Mouse (Mus musculus) hindbrain, embryonic 16.5 days (tissue): ENCODE measurements at regions not wholly inside any gene's neighbourhood (a gene's known extent, or its start where the extent isn't known, plus 50 kb on each side); places are given as distances from the start of the nearest gene placed in this dataset.

Experiments
- ATAC-seq: fragments of 200-750 bp; cut with Nextera tagmentation; 2 replicates; pipeline ENCODE4 v1.8.0; 2017; ENCODE audit warnings: moderate TSS enrichment, moderate library complexity
- H3K27ac ChIP-seq: fragments of 300-500 bp; sonication (generic); 2 replicates; pipeline ENCODE4 v1.5.1; 2014; ENCODE audit warnings: low read depth, mild to moderate bottlenecking, control low read depth, low read length, moderate library complexity
- H3K27me3 ChIP-seq: fragments of 300-500 bp; sonication (generic); replicated peaks from 2 replicates; pipeline ENCODE4 v1.6.1; 2014; ENCODE audit warnings: low read length; ENCODE audit not compliant: control insufficient read depth, insufficient read depth
- H3K36me3 ChIP-seq: fragments of 300-500 bp; sonication (generic); 2 replicates; pipeline ENCODE4 v1.6.1; 2014; ENCODE audit warnings: mild to moderate bottlenecking, low read length, moderate library complexity, mixed read lengths; ENCODE audit not compliant: control insufficient read depth, insufficient read depth
- H3K4me1 ChIP-seq: fragments of 300-500 bp; sonication (generic); 2 replicates; pipeline ENCODE4 v1.6.1; 2014; ENCODE audit warnings: low read depth, low read length; ENCODE audit not compliant: control insufficient read depth, insufficient read depth
- H3K4me2 ChIP-seq: fragments of 300-500 bp; sonication (generic); 2 replicates; pipeline ENCODE4 v1.6.1; 2014; ENCODE audit warnings: mild to moderate bottlenecking, low read length, control low read depth, moderate library complexity
- H3K4me3 ChIP-seq: fragments of 300-500 bp; sonication (generic); 2 replicates; pipeline ENCODE4 v1.5.1; 2014; ENCODE audit warnings: mild to moderate bottlenecking, low read length, control low read depth, moderate library complexity
- H3K9ac ChIP-seq: fragments of 300-500 bp; sonication (generic); 2 replicates; pipeline ENCODE4 v1.6.1; 2014; ENCODE audit warnings: low read depth, mild to moderate bottlenecking, control low read depth, low read length, moderate library complexity
- H3K9me3 ChIP-seq: fragments of 300-500 bp; sonication (generic); 2 replicates; pipeline ENCODE4 v1.6.1; 2014; ENCODE audit warnings: mild to moderate bottlenecking, low read length, moderate library complexity; ENCODE audit not compliant: control insufficient read depth
- WGBS: fragments of 180-500 bp; shearing (Covaris S2); extraction: QIAGEN DNeasy Blood & Tissue Kit; methylation state at CpG from one replicate; pipeline ENCODE4 v1.1.7; 2014; 5-methylcytosine and 5-hydroxymethylcytosine counted together

GRCm38 (mm10) chr7:124647131-124647530 lies 664.5 kb downstream of the Hs3st4 start:
- Histone ChIP-seq H3K27me3 (no peaks in the 10 kb centered on the region), H3K9ac (no peak overlapping the region), H3K27ac (no peak overlapping the region), H3K36me3 (no peaks in the 10 kb centered on the region), H3K4me3 (no peak overlapping the region), H3K9me3 (no peaks in the 10 kb centered on the region), H3K4me1 (peaks cover 6% of the 10 kb centered on the region), H3K4me2 (no peak overlapping the region)
- 90% methylated on average over 6 of the region's 6 CpGs for WGBS
- no peak for ATAC-seq

- WGBS, result 29% methylated on average over 12 of the region's 12 CpGs
- H3K4me3 ChIP-seq, result no peak overlapping the region
- no peaks in the 10 kb centered on the region for H3K36me3 ChIP-seq
- H3K4me1 ChIP-seq, result no peaks in the 10 kb centered on the region
- H3K27me3 ChIP-seq, result no peaks in the 10 kb centered on the region
- H3K27ac ChIP-seq, result no peak overlapping the region
- H3K4me2 ChIP-seq, result no peak overlapping the region
- no peak for ATAC-seq
- no peak overlapping the region for H3K9ac ChIP-seq
- H3K9me3 ChIP-seq, result no peaks in the 10 kb centered on the region
These were observed 684.7 kb downstream of the Hs3st4 start for GRCm38 (mm10) chr7:124667180-124667968.

GRCm38 (mm10) chr7:124668058-124668457 lies 685.4 kb downstream of the Hs3st4 start:
- Histone ChIP-seq H3K27me3 (no peaks in the 10 kb centered on the region), H3K27ac (no peak overlapping the region), H3K9ac (no peak overlapping the region), H3K4me1 (no peaks in the 10 kb centered on the region), H3K4me2 (no peak overlapping the region), H3K4me3 (no peak overlapping the region), H3K36me3 (no peaks in the 10 kb centered on the region), H3K9me3 (no peaks in the 10 kb centered on the region)
- 44% methylated on average over 4 of the region's 4 CpGs for WGBS
- no peak for ATAC-seq

- Histone ChIP-seq H3K4me1 (no peaks in the 10 kb centered on the region), H3K27ac (no peak overlapping the region), H3K9me3 (no peaks in the 10 kb centered on the region), H3K4me2 (no peak overlapping the region), H3K9ac (no peak overlapping the region), H3K36me3 (no peaks in the 10 kb centered on the region), H3K27me3 (no peaks in the 10 kb centered on the region), H3K4me3 (no peak overlapping the region)
- WGBS, result 70% methylated on average over 4 of the region's 4 CpGs
- no peak for ATAC-seq
These were observed 687.8 kb downstream of the Hs3st4 start for GRCm38 (mm10) chr7:124670477-124670876.

- no peak for ATAC-seq
These were observed 688.4 kb downstream of the Hs3st4 start for GRCm38 (mm10) chr7:124671117-124671516.

GRCm38 (mm10) chr7:124676854-124677515 lies 694.3 kb downstream of the Hs3st4 start:
- H3K36me3 ChIP-seq, result no peaks in the 10 kb centered on the region
- no peaks in the 10 kb centered on the region for H3K9me3 ChIP-seq
- WGBS, result 63% methylated on average over 3 of the region's 3 CpGs
- H3K27me3 ChIP-seq, result no peaks in the 10 kb centered on the region
- ATAC-seq, result no peak
- H3K4me2 ChIP-seq, result no peak overlapping the region
- no peak overlapping the region for H3K4me3 ChIP-seq
- no peak overlapping the region for H3K27ac ChIP-seq
- no peak overlapping the region for H3K9ac ChIP-seq
- H3K4me1 ChIP-seq, result no peaks in the 10 kb centered on the region

More at GRCm38 (mm10) chr7:124671117-124671516, 688.4 kb downstream of the Hs3st4 start:
- Histone ChIP-seq H3K4me1 (no peaks in the 10 kb centered on the region), H3K4me3 (no peak overlapping the region), H3K9ac (no peak overlapping the region), H3K36me3 (no peaks in the 10 kb centered on the region), H3K9me3 (no peaks in the 10 kb centered on the region), H3K27ac (no peak overlapping the region), H3K4me2 (no peak overlapping the region), H3K27me3 (no peaks in the 10 kb centered on the region)

GRCm38 (mm10) chr7:124680561-124680960 lies 697.9 kb downstream of the Hs3st4 start:
- no peak overlapping the region for H3K27ac ChIP-seq
- H3K27me3 ChIP-seq, result no peaks in the 10 kb centered on the region
- no peaks in the 10 kb centered on the region for H3K36me3 ChIP-seq
- H3K4me1 ChIP-seq, result no peaks in the 10 kb centered on the region
- no peak overlapping the region for H3K4me2 ChIP-seq
- no peak for ATAC-seq
- H3K9ac ChIP-seq, result no peak overlapping the region
- no peaks in the 10 kb centered on the region for H3K9me3 ChIP-seq
- H3K4me3 ChIP-seq, result no peak overlapping the region

- H3K9ac ChIP-seq, result no peak overlapping the region
- H3K27me3 ChIP-seq, result no peaks in the 10 kb centered on the region
- WGBS, result 87% methylated on average over 10 of the region's 10 CpGs
These were observed 698.5 kb downstream of the Hs3st4 start for GRCm38 (mm10) chr7:124681212-124681611.

GRCm38 (mm10) chr7:124681820-124682219 lies 699.2 kb downstream of the Hs3st4 start:
- 90% methylated on average over 2 of the region's 2 CpGs for WGBS
- Histone ChIP-seq H3K9me3 (no peaks in the 10 kb centered on the region), H3K4me1 (no peaks in the 10 kb centered on the region), H3K27ac (no peak overlapping the region), H3K4me3 (no peak overlapping the region), H3K9ac (no peak overlapping the region), H3K4me2 (no peak overlapping the region), H3K36me3 (no peaks in the 10 kb centered on the region), H3K27me3 (no peaks in the 10 kb centered on the region)
- no peak for ATAC-seq

More at GRCm38 (mm10) chr7:124681212-124681611, 698.5 kb downstream of the Hs3st4 start:
- H3K36me3 ChIP-seq, result no peaks in the 10 kb centered on the region
- no peak overlapping the region for H3K27ac ChIP-seq
- no peaks in the 10 kb centered on the region for H3K9me3 ChIP-seq
- H3K4me3 ChIP-seq, result no peak overlapping the region
- no peak overlapping the region for H3K4me2 ChIP-seq
- H3K4me1 ChIP-seq, result no peaks in the 10 kb centered on the region
- ATAC-seq, result no peak; the same call in 1 of the 2 replicates
